In genomic region chr19:16802707-16803106, GRCm38 (mm10) we compare ENCODE assay signal across 7 mouse cellular contexts. TPM values are rescaled to one million over a fixed set of nuclear protein-coding genes. Genes with fewer than 3 reads are reported as not detected.
DNase-seq lines count a peak whose midpoint lies in the region; ATAC-seq and TF ChIP-seq lines count a peak whose summit lies in the region.

No protein-coding gene starts in this region.

- peaks cover 8% of the 10 kb centered on the region; the same call in 1 of the 2 replicates for H3K27me3 ChIP-seq in G1E (ENCODE audit: insufficient read depth, low read length)
- no peaks in the 10 kb centered on the region for H3K27me3 ChIP-seq in heart, postnatal 0 days (ENCODE audit: control insufficient read depth, insufficient read depth, low read length)
- no peaks in the 10 kb centered on the region for H3K27me3 ChIP-seq in liver, postnatal 0 days (ENCODE audit: insufficient read depth, low read length)
- H3K27me3 ChIP-seq in testis, adult 2 months (ENCODE audit: control insufficient read depth, insufficient read depth, low read length), result no peaks in the 10 kb centered on the region

- H3K4me1 ChIP-seq in G1E (ENCODE audit: insufficient read depth, low read depth, low read length), result peaks cover 11% of the 10 kb centered on the region
- H3K4me1 ChIP-seq in heart, postnatal 0 days (ENCODE audit: control insufficient read depth, insufficient read depth), result no peaks in the 10 kb centered on the region
- H3K4me1 ChIP-seq in liver, postnatal 0 days (ENCODE audit: insufficient read depth), result no peaks in the 10 kb centered on the region
- H3K4me1 ChIP-seq in testis, adult 2 months (ENCODE audit: control insufficient read depth, insufficient read depth, low read length), result no peaks in the 10 kb centered on the region; the same call in 1 of the 2 replicates

- peak; percentile 41 for DNase-seq in left cerebral cortex, adult 11 months (ENCODE audit: low spot score)
- no peak for DNase-seq in left cerebral cortex, adult 8-10 months (ENCODE audit: low spot score in 2 of 2)
- DNase-seq in G1E (ENCODE audit: low spot score), result no peak
- peak; percentile 71 for DNase-seq in brain, embryonic 14.5 days (ENCODE audit: low read depth)
- peak; percentile 32 for DNase-seq in heart, postnatal 0 days (ENCODE audit: low spot score)
- DNase-seq in liver, postnatal 0 days, result peak; percentile 39

- H3K27ac ChIP-seq in heart, postnatal 0 days (ENCODE audit: low read depth), result no peak overlapping the region
- H3K27ac ChIP-seq in liver, postnatal 0 days (ENCODE audit: low read depth), result no peak overlapping the region
- no peak overlapping the region for H3K27ac ChIP-seq in testis, adult 2 months (ENCODE audit: control insufficient read depth, insufficient read depth, low read depth, low read length)

- no peak for TF ChIP-seq POLR2A in brain, embryonic 14.5 days (IDR thresholded peaks at IDR 0.05; ENCODE audit: borderline replicate concordance, extremely low read depth, insufficient read depth, insufficient read length, poor library complexity, severe bottlenecking)
- no peak for TF ChIP-seq POLR2A in testis, adult 2 months (IDR thresholded peaks at IDR 0.05; ENCODE audit: control insufficient read depth, low read depth, low read length)

- no peaks in the 10 kb centered on the region for H3K36me3 ChIP-seq in G1E (replicated peaks)
- no peaks in the 10 kb centered on the region for H3K36me3 ChIP-seq in heart, postnatal 0 days (replicated peaks; ENCODE audit: control insufficient read depth, insufficient read depth, low read length)
- H3K36me3 ChIP-seq in liver, postnatal 0 days (replicated peaks; ENCODE audit: insufficient read depth, low read length), result no peaks in the 10 kb centered on the region
- no peaks in the 10 kb centered on the region for H3K36me3 ChIP-seq in testis, adult 2 months (ENCODE audit: control insufficient read depth, insufficient read depth, low read length)

- H3K4me2 ChIP-seq in heart, postnatal 0 days (ENCODE audit: low read depth, low read length), result no peak overlapping the region
- no peak overlapping the region for H3K4me2 ChIP-seq in liver, postnatal 0 days (ENCODE audit: low read depth, low read length)

- no peak overlapping the region for H3K9ac ChIP-seq in heart, postnatal 0 days (replicated peaks; ENCODE audit: low read depth, low read length)
- H3K9ac ChIP-seq in liver, postnatal 0 days (replicated peaks), result no peak overlapping the region

- no peaks in the 10 kb centered on the region for H3K9me3 ChIP-seq in G1E (replicated peaks)
- no peaks in the 10 kb centered on the region for H3K9me3 ChIP-seq in heart, postnatal 0 days (replicated peaks; ENCODE audit: control insufficient read depth, low read length)
- no peaks in the 10 kb centered on the region for H3K9me3 ChIP-seq in liver, postnatal 0 days (ENCODE audit: low read length)

- TF ChIP-seq EP300 in heart, postnatal 0 days (IDR thresholded peaks at IDR 0.05; ENCODE audit: low read depth), result no peak
- no peak for TF ChIP-seq EP300 in liver, postnatal 0 days (IDR thresholded peaks at IDR 0.05; ENCODE audit: low read depth)

- WGBS in heart, postnatal 0 days, result 3% methylated on average over 3 of the region's 3 CpGs
- 5% methylated on average over 3 of the region's 3 CpGs for WGBS in liver, postnatal 0 days (ENCODE audit: insufficient replicate concordance)

- no peak for ATAC-seq in G1E (ENCODE audit: extremely low read depth, insufficient number of reproducible peaks, low FRiP score, poor library complexity, severe bottlenecking)
- ATAC-seq in heart, postnatal 0 days (ENCODE audit: insufficient read depth, low read depth), result no peak
- ATAC-seq in liver, postnatal 0 days, result no peak

- TF ChIP-seq CTCF in G1E (IDR thresholded peaks at IDR 0.05; ENCODE audit: low read depth, low read length), result peak; percentile 68
- peak; percentile 68; the same call in 1 of the 2 replicates for TF ChIP-seq CTCF in brain, embryonic 14.5 days (IDR thresholded peaks at IDR 0.05; ENCODE audit: borderline replicate concordance, extremely low read depth, insufficient read depth, insufficient read length)
- TF ChIP-seq CTCF in heart, postnatal 0 days (IDR thresholded peaks at IDR 0.05; ENCODE audit: low read depth), result peak; percentile 83
- TF ChIP-seq CTCF in liver, postnatal 0 days (IDR thresholded peaks at IDR 0.05; ENCODE audit: low read depth), result peak; percentile 83
- TF ChIP-seq CTCF in testis, adult 2 months (IDR thresholded peaks at IDR 0.05; ENCODE audit: control insufficient read depth, insufficient read depth, insufficient replicate concordance, low read depth, low read length), result peak; percentile 33; the same call in 1 of the 2 replicates

- H3K4me3 ChIP-seq in G1E (ENCODE audit: low read depth, low read length), result no peak overlapping the region
- H3K4me3 ChIP-seq in heart, postnatal 0 days (ENCODE audit: low read depth, low read length), result no peak overlapping the region
- H3K4me3 ChIP-seq in liver, postnatal 0 days (ENCODE audit: low read depth, low read length), result no peak overlapping the region
- no peak overlapping the region for H3K4me3 ChIP-seq in testis, adult 2 months (ENCODE audit: control insufficient read depth, low read depth, low read length)

RNA-seq across cellular contexts. Expression of gene Vps13a, which starts 22.0 kb away (rescaled TPM):
- total RNA-seq in left cerebral cortex, adult 8-10 months (2022), result 10 to 100 TPM; 63.7 to 78.3 (median 70.5) TPM
- total RNA-seq in G1E (2014; fragmentation: Nextera tagmentation), result 116 and 125 TPM in 2 replicates
- total RNA-seq in G1E (2017), result 70.7 and 89.9 TPM in 2 replicates
- polyA plus RNA-seq in G1E (2012), result 3.7 and 4.7 TPM in 2 replicates
- 10.3 and 12.5 TPM in 2 replicates for polyA plus RNA-seq in brain, embryonic 14.5 days (2012; rRNA removed)
- 6.6 and 22.3 TPM in 2 replicates for total RNA-seq in heart, postnatal 0 days (2014; rRNA removed; ENCODE audit: low replicate concordance)
- 5.9 and 6.2 TPM in 2 replicates for polyA plus RNA-seq in heart, postnatal 0 days (2015; fragmentation: Nextera tagmentation; extraction: Ambion mirVana)
- polyA plus RNA-seq in liver, postnatal 0 days (2015; fragmentation: Nextera tagmentation; extraction: Ambion mirVana), result 5.4 and 6.2 TPM in 2 replicates
- 18.2 and 23.4 TPM in 2 replicates for polyA plus RNA-seq in testis, adult 2 months (2012; rRNA removed)

Comparison
In these comparisons a context has a peak if more than half of its experiments do, and no peak if none do; other contexts are left out.
1. DNase-seq: peak in left cerebral cortex, adult 11 months (single experiment), brain, embryonic 14.5 days (single experiment), heart, postnatal 0 days (single experiment) and liver, postnatal 0 days (single experiment); none in left cerebral cortex, adult 8-10 months (0 of 2) and G1E (single experiment).
2. CTCF ChIP-seq: peak in every context shown above with its lines; median percentile 83 in heart, postnatal 0 days; 83 in liver, postnatal 0 days; 68 in G1E; 68 in brain, embryonic 14.5 days; 33 in testis, adult 2 months.